Comparison of ENCODE assay signal across 15 mouse cellular contexts in genomic region chr10:12986943-12987342, GRCm38 (mm10). TPM values are rescaled to one million over a fixed set of nuclear protein-coding genes. Genes with fewer than 3 reads are reported as not detected.
A peak's percentile ranks its signal among the peaks of the same experiment; 100 is the strongest.
DNase-seq lines count a peak whose midpoint lies in the region; ATAC-seq and TF ChIP-seq lines count a peak whose summit lies in the region.
"Had no signal": no experiment of that assay in that cellular context is flagged by ENCODE, and none has a peak within 500 bp of the region (broad histone marks: within the 10 kb centered on the region; RNA-seq: fewer than 3 reads in every experiment).

No protein-coding gene starts in this region.

- no peaks in the 10 kb centered on the region for H3K9me3 ChIP-seq in heart, postnatal 0 days (replicated peaks; ENCODE audit: control insufficient read depth, low read length)
- no peaks in the 10 kb centered on the region for H3K9me3 ChIP-seq in liver, embryonic 16.5 days (replicated peaks; ENCODE audit: control insufficient read depth, low read length)
- no peaks in the 10 kb centered on the region for H3K9me3 ChIP-seq in lung, postnatal 0 days (ENCODE audit: low read length)
- H3K9me3 ChIP-seq: embryonic facial prominence, embryonic 12.5 days; lung, embryonic 15.5 days; midbrain, embryonic 12.5 days had no signal

- peak; percentile 88 for ATAC-seq in heart, postnatal 0 days (ENCODE audit: insufficient read depth, low read depth)
- peak; percentile 32 for ATAC-seq in liver, embryonic 16.5 days (ENCODE audit: low read depth)
- no peak for ATAC-seq in lung, postnatal 0 days
- no peak for ATAC-seq in cerebellum, adult (ENCODE audit: insufficient number of reproducible peaks, low FRiP score, low TSS enrichment)
- ATAC-seq in activated CD4-positive, CD25-positive, alpha-beta regulatory T cell, adult 4 months = no peak

- TF ChIP-seq EP300 in heart, postnatal 0 days (IDR thresholded peaks at IDR 0.05; ENCODE audit: low read depth) = peak; percentile 84
- no peak for TF ChIP-seq EP300 in lung, postnatal 0 days (IDR thresholded peaks at IDR 0.05)

- H3K4me1 ChIP-seq in heart, postnatal 0 days (ENCODE audit: control insufficient read depth, insufficient read depth) = peaks cover 5% of the 10 kb centered on the region; the same call in 1 of the 2 replicates
- H3K4me1 ChIP-seq in liver, embryonic 16.5 days (ENCODE audit: control insufficient read depth, low read depth, low read length) = no peaks in the 10 kb centered on the region
- no peaks in the 10 kb centered on the region for H3K4me1 ChIP-seq in lung, postnatal 0 days (ENCODE audit: insufficient read depth, low read depth, low read length)
- H3K4me1 ChIP-seq: embryonic facial prominence, embryonic 12.5 days; lung, embryonic 15.5 days had no signal

- TF ChIP-seq CTCF in heart, postnatal 0 days (IDR thresholded peaks at IDR 0.05; ENCODE audit: low read depth) = peak; percentile 14; the same call in 1 of the 2 replicates
- TF ChIP-seq CTCF in lung, postnatal 0 days (IDR thresholded peaks at IDR 0.05) = no peak

- no peak overlapping the region for H3K4me2 ChIP-seq in heart, postnatal 0 days (ENCODE audit: low read depth, low read length)
- no peak overlapping the region for H3K4me2 ChIP-seq in liver, embryonic 16.5 days (ENCODE audit: low read depth, low read length)
- no peak overlapping the region for H3K4me2 ChIP-seq in lung, postnatal 0 days (replicated peaks; ENCODE audit: low read depth, low read length)
- H3K4me2 ChIP-seq: embryonic facial prominence, embryonic 12.5 days; lung, embryonic 15.5 days; midbrain, embryonic 12.5 days had no signal

- H3K27me3 ChIP-seq in heart, postnatal 0 days (ENCODE audit: control insufficient read depth, insufficient read depth, low read length) = no peaks in the 10 kb centered on the region
- H3K27me3 ChIP-seq in liver, embryonic 16.5 days (ENCODE audit: control insufficient read depth, insufficient read depth, low read depth, low read length) = no peaks in the 10 kb centered on the region
- no peaks in the 10 kb centered on the region for H3K27me3 ChIP-seq in lung, postnatal 0 days (replicated peaks; ENCODE audit: insufficient read depth, low read length)
- H3K27me3 ChIP-seq: embryonic facial prominence, embryonic 12.5 days; lung, embryonic 15.5 days; midbrain, embryonic 12.5 days had no signal

- peak; percentile 20 for DNase-seq in NIH3T3 (ENCODE audit: low read depth)
- peak; percentile 51 to 67 for DNase-seq in heart, adult 18-20 months
- DNase-seq in heart, postnatal 0 days (ENCODE audit: low spot score) = peak; percentile 74
- no peak for DNase-seq in lung, postnatal 0 days (ENCODE audit: low spot score)
- no peak for DNase-seq in lung, postnatal 4 days
- DNase-seq: cerebellum, postnatal 25 days; gastrocnemius, postnatal 36 days; kidney, postnatal 10 days; left cerebral cortex, postnatal 4 days had no signal

- no peaks in the 10 kb centered on the region for H3K36me3 ChIP-seq in heart, postnatal 0 days (replicated peaks; ENCODE audit: control insufficient read depth, insufficient read depth, low read length)
- H3K36me3 ChIP-seq in liver, embryonic 16.5 days (ENCODE audit: control insufficient read depth, insufficient read depth) = no peaks in the 10 kb centered on the region
- no peaks in the 10 kb centered on the region for H3K36me3 ChIP-seq in lung, postnatal 0 days (ENCODE audit: insufficient read depth, low read length)
- H3K36me3 ChIP-seq: embryonic facial prominence, embryonic 12.5 days; lung, embryonic 15.5 days; midbrain, embryonic 12.5 days had no signal

- peak overlapping the region; percentile 31 for H3K27ac ChIP-seq in heart, postnatal 0 days (ENCODE audit: low read depth)
- no peak overlapping the region for H3K27ac ChIP-seq in liver, embryonic 16.5 days (ENCODE audit: low read length)
- H3K27ac ChIP-seq in lung, postnatal 0 days (ENCODE audit: low read length) = no peak overlapping the region
- H3K27ac ChIP-seq: embryonic facial prominence, embryonic 12.5 days; lung, embryonic 15.5 days; midbrain, embryonic 12.5 days had no signal

- H3K9ac ChIP-seq in heart, postnatal 0 days (replicated peaks; ENCODE audit: low read depth, low read length) = no peak overlapping the region
- no peak overlapping the region for H3K9ac ChIP-seq in liver, embryonic 16.5 days (ENCODE audit: low read depth, low read length)
- no peak overlapping the region for H3K9ac ChIP-seq in lung, postnatal 0 days (replicated peaks; ENCODE audit: low read depth)
- H3K9ac ChIP-seq: embryonic facial prominence, embryonic 12.5 days; lung, embryonic 15.5 days; midbrain, embryonic 12.5 days had no signal

- no peak overlapping the region for H3K4me3 ChIP-seq in heart, postnatal 0 days (ENCODE audit: low read depth, low read length)
- H3K4me3 ChIP-seq in liver, embryonic 16.5 days (ENCODE audit: low read depth, low read length) = no peak overlapping the region
- no peak overlapping the region for H3K4me3 ChIP-seq in lung, postnatal 0 days (ENCODE audit: low read depth, low read length)
- H3K4me3 ChIP-seq: embryonic facial prominence, embryonic 12.5 days; lung, embryonic 15.5 days; midbrain, embryonic 12.5 days had no signal

- WGBS in heart, postnatal 0 days = 10% methylated on average over 4 of the region's 4 CpGs
- WGBS in liver, embryonic 16.5 days (ENCODE audit: insufficient replicate concordance) = 8% methylated on average over 4 of the region's 4 CpGs
- WGBS in lung, postnatal 0 days = 27% methylated on average over 4 of the region's 4 CpGs

RNA-seq across cellular contexts. Expression of gene Sf3b5, which starts 18.2 kb away (rescaled TPM):
- total RNA-seq in heart, adult 18-20 months (2021) = 1 to 10 TPM; 7.0 to 7.7 TPM
- 21.9 and 30.1 TPM in 2 replicates for total RNA-seq in heart, postnatal 0 days (2014; rRNA removed; ENCODE audit: low replicate concordance)
- 23.2 and 24.5 TPM in 2 replicates for polyA plus RNA-seq in heart, postnatal 0 days (2015; fragmentation: Nextera tagmentation; extraction: Ambion mirVana)
- 14.5 and 15.7 TPM in 2 replicates for polyA plus RNA-seq in liver, embryonic 16.5 days (2015; fragmentation: Nextera tagmentation; extraction: Ambion mirVana)
- polyA plus RNA-seq in lung, postnatal 0 days (2015; fragmentation: Nextera tagmentation; extraction: Ambion mirVana) = 27.1 TPM in 2 replicates
- polyA plus RNA-seq in activated CD4-positive, CD25-positive, alpha-beta regulatory T cell, adult 4 months (2017; shearing (Covaris generic)) = 10 to 100 TPM; 33.3 to 37.8 TPM

RNA-seq across cellular contexts. Expression of gene Stx11, which starts 22.8 kb away (rescaled TPM):
- 1 to 10 TPM; 2.2 to 2.4 TPM for total RNA-seq in heart, adult 18-20 months (2021)
- total RNA-seq in heart, postnatal 0 days (2014; rRNA removed; ENCODE audit: low replicate concordance) = 4.7 and 5.2 TPM in 2 replicates
- 3.1 and 3.5 TPM in 2 replicates for polyA plus RNA-seq in heart, postnatal 0 days (2015; fragmentation: Nextera tagmentation; extraction: Ambion mirVana)
- polyA plus RNA-seq in liver, embryonic 16.5 days (2015; fragmentation: Nextera tagmentation; extraction: Ambion mirVana) = 9.3 and 10.8 TPM in 2 replicates
- polyA plus RNA-seq in lung, postnatal 0 days (2015; fragmentation: Nextera tagmentation; extraction: Ambion mirVana) = 8.9 and 12.0 TPM in 2 replicates
- polyA plus RNA-seq in activated CD4-positive, CD25-positive, alpha-beta regulatory T cell, adult 4 months (2017; shearing (Covaris generic)) = 10 to 100 TPM; 18.9 to 19.6 TPM

Comparison
In these comparisons a context has a peak if more than half of its experiments do, and no peak if none do; other contexts are left out.
1. DNase-seq: peak in NIH3T3 (single experiment), heart, adult 18-20 months (2 of 2) and heart, postnatal 0 days (single experiment); none in lung, postnatal 0 days (single experiment) and lung, postnatal 4 days (0 of 2).
2. ATAC-seq: peak in heart, postnatal 0 days (single experiment) and liver, embryonic 16.5 days (single experiment); none in lung, postnatal 0 days (single experiment), cerebellum, adult (single experiment) and activated CD4-positive, CD25-positive, alpha-beta regulatory T cell, adult 4 months (single experiment).